Mouse (Mus musculus) v-Abl transformed pro-B cells (cell line): ENCODE measurements around the gene Fam163b.

Experiments used
- in situ Hi-C, 2 experiments: fragments of 400-800 bp; cut with MboI; formaldehyde crosslinking; loops; one replicate each; pipeline ENCODE4 v1.15.1; 2025; ENCODE audit not compliant: unreplicated experiment in 2 of 2

Gene Fam163b

GRCm38 (mm10) chr2:27089238-27089637, 53.1 kb downstream of the Fam163b start:
- in situ Hi-C loops = no loop called here

- in situ Hi-C loops = no loop called here
These were observed 53.6 kb downstream of the Fam163b start for GRCm38 (mm10) chr2:27088700-27089099.

- in situ Hi-C loops = no loop called here
These were observed 54.1 kb downstream of the Fam163b start for GRCm38 (mm10) chr2:27088071-27088644.

DNA sequence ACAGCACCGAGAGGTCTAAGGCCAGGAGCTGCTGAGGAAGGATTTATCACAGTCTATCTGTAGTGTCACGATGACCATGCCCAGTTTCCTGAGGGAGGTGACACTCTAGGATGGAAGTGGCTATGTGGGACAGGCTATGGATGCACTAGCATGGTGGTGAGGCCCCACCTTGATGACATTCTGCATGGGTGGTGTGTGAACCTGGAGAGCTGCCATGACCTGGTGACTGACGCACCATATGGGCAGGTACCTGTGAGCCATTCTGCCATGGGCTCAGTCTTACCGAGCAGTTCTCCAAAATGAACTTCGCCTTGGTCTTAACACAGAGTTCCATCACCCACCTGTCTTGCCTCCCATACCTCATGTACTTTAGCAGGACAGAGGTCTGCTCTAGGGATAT, 54.7 kb downstream of the Fam163b start:
- in situ Hi-C loops = no loop called here

- in situ Hi-C loops = no loop called here
These were observed 55.7 kb downstream of the Fam163b start for GRCm38 (mm10) chr2:27086483-27087010.

DNA sequence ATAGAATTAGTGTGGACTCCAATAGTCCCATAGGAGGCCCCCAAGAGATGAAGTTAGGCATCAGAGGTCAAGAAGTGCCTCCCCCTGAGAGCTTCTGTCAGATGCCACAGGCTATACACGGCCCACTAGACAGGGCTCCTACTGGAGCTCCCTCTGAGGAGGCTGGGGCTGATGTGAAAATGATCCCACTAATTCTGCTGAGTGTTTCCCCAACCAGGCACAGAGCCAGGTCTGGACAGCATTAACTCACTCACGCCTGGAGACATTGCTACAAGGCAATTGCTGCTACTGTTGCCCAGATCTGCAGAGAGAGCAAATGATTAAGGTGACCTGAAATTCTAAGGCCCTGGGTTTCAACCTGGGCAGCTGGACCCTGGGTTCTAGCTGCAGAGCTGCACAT, 56.5 kb downstream of the Fam163b start:
- in situ Hi-C loops = no loop called here

DNA sequence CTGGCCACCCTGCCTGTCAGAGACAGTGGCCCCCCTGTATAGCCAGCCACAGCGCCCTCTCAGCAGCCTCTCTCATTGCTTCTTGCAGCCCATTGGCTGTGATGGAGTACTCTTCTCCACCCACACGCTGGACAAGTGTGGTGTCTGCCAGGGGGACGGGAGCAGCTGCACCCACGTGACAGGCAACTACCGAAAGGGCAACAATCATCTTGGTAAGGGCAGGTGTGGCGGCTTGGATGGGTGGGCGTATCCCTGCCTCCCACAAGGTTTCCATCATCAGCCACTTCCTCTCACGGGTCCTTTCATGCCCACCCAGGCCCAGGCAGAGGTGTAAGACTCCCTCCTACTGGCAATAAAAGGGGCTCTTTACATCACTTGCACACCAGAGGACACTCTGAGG, 57.3 kb downstream of the Fam163b start:
- in situ Hi-C loops = no loop called here

GRCm38 (mm10) chr2:27083761-27084475, 58.4 kb downstream of the Fam163b start:
- in situ Hi-C loops = no loop called here

- in situ Hi-C loops = loop anchor here (5.0 to 10.0 kb wide), 5 partner anchors 37 to 685 kb away; partner anchors contain the start of gene Vav2 (in 1 of the 2)
These were observed 62.6 kb downstream of the Fam163b start for GRCm38 (mm10) chr2:27079649-27080048.

DNA sequence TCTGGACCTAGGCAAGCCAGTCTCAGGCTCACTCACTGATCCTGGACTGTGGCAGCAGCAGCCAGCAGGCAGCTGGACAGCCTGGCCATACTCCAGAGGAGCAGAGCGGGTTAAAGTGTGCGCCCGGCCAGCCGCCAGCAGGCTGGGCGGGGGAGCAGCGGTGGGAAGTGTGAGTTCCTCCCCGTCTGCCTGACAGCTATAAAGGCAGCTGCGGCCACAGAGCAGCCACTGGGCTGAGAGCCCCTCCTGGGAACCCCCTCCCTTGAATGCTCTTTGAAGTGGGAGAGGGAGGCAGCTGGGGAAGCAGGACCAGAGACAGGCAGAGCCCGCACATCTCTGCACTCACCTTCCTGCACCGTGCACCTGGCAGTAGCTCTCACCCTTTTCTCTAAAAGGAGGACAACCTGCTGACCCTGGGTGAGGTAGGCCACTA, 63.1 kb downstream of the Fam163b start, which contains the start of gene Adamtsl2:
Gene Adamtsl2 (plus strand): TSS at position 228 of the 433 bp plus-strand sequence.
- in situ Hi-C loops = loop anchor here (5.0 to 10.0 kb wide), 5 partner anchors 37 to 686 kb away; partner anchors contain the start of gene Vav2 (in 1 of the 2)

GRCm38 (mm10) chr2:27078312-27078711, 64.0 kb downstream of the Fam163b start:
- in situ Hi-C loops = loop anchor here (5.0 to 10.0 kb wide), 5 partner anchors 36 to 686 kb away; partner anchors contain the start of gene Vav2 (in 1 of the 2)

GRCm38 (mm10) chr2:27077655-27078244, 64.5 kb downstream of the Fam163b start:
- in situ Hi-C loops = loop anchor here (5.0 to 10.0 kb wide), 5 partner anchors 35 to 687 kb away; partner anchors contain the start of gene Vav2 (in 1 of the 2)

- in situ Hi-C loops = loop anchor here (5.0 to 10.0 kb wide), 5 partner anchors 33 to 689 kb away; partner anchors contain the start of gene Vav2 (in 1 of the 2)
These were observed 66.8 kb downstream of the Fam163b start for GRCm38 (mm10) chr2:27075485-27075884.

DNA sequence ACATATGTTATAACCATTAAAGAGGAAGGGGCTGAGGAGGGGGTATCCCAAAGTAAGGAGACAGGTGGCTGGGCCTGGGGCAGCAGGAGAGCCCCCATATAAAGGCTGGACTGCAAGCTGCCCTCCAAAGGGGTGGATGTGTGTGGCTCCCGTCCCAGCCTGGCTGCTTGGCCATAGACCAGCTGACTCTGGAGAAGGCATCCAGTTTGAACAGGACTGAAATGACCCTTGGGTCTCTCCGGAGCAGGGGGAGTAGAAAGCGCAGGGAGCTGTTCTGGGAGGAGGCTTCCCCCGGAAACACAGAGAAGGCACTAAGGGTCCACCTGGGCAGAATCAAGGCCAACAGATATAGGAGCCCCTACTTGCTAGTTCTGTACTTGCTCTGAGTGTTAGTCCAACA, 67.5 kb downstream of the Fam163b start:
- in situ Hi-C loops = loop anchor here (5.0 to 10.0 kb wide), 5 partner anchors 33 to 690 kb away; partner anchors contain the start of gene Vav2 (in 1 of the 2)

DNA sequence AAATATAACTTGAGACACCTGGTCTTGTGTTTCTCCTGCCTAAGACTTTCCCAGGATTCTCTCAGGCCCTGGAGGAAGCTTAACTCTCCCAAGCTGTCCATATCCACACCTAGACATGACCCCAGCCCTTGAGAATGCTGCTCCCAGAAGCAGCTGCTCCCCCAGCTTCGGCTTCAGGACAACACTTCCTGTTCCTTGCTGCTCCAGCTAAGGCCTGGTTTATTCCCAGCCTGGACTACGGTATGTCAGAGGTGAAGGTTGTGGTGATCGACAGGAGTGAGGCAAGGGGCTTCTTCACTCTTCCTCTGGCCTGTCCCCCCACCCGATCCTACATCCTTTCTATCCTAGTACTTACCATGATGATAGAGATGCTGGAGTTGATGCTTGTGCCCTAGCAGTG, 68.9 kb downstream of the Fam163b start:
- in situ Hi-C loops = loop anchor here in 1 of 2 experiments (10.0 kb wide), 1 partner anchor 691 kb away; no protein-coding TSS in a partner anchor

- in situ Hi-C loops = loop anchor here in 1 of 2 experiments (10.0 kb wide), 1 partner anchor 693 kb away; no protein-coding TSS in a partner anchor
These were observed 70.3 kb downstream of the Fam163b start, which contains the start of gene Mymk for GRCm38 (mm10) chr2:27071978-27072377. TSS of gene Mymk (minus strand) at chr2:27072179.

- in situ Hi-C loops = loop anchor here in 1 of 2 experiments (10.0 kb wide), 1 partner anchor 694 kb away; no protein-coding TSS in a partner anchor
These were observed 71.2 kb downstream of the Fam163b start for GRCm38 (mm10) chr2:27071137-27071536.

GRCm38 (mm10) chr2:27070247-27070813, 72.0 kb downstream of the Fam163b start:
- in situ Hi-C loops = loop anchor here in 1 of 2 experiments (10.0 kb wide), 1 partner anchor 694 kb away; no protein-coding TSS in a partner anchor

- in situ Hi-C loops = loop anchor here (10.0 kb wide), 2 partner anchors 365 to 695 kb away; no protein-coding TSS in a partner anchor
These were observed 72.6 kb downstream of the Fam163b start for GRCm38 (mm10) chr2:27069646-27070045.

DNA sequence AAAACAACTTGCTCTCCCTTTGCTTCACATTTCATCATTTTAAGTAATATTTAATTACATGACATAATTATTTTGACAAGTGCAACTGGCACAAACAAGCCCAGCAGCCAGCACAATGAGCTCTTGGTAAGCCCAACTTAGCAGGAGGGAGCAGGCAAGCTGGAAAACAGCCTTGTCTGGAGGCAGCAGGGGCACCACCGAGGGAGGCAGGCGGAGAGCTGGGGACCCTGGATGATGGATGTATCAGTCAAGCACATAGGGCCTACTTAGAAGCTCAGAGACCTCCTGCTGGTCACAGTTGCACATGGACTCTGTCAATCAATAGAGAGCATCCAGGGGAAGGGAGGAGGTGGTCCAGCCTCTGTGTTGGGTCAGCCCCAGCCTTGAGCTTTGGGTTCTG, 74.3 kb downstream of the Fam163b start:
- in situ Hi-C loops = loop anchor here in 1 of 2 experiments (10.0 kb wide), 1 partner anchor 367 kb away; no protein-coding TSS in a partner anchor
